Mouse (Mus musculus) thymus, adult 2 months (tissue): ENCODE data around the gene Rpl3.

ENCODE experiments used
- CTCF ChIP-seq: fragments of 200-500 bp; IDR thresholded peaks from 2 replicates; pipeline ENCODE4 v1.5.1; 2012; ENCODE audit warnings: mild to moderate bottlenecking, control low read depth, low read length, moderate library complexity, borderline replicate concordance; ENCODE audit not compliant: control insufficient read depth, poor library complexity, insufficient read depth; ENCODE audit errors: extremely low read depth
- POLR2A ChIP-seq: fragments of 200-500 bp; IDR thresholded peaks from 2 replicates; pipeline ENCODE4 v1.6.1; 2012; ENCODE audit warnings: mild to moderate bottlenecking, low read length, control low read depth, moderate library complexity; ENCODE audit not compliant: control insufficient read depth, poor library complexity, insufficient read depth; ENCODE audit errors: extremely low read depth

GRCm38 (mm10) chr15:80061071-80061550 lies 30.6 kb downstream of the Rpl3 start:
- no peak for TF ChIP-seq CTCF
- TF ChIP-seq POLR2A = no peak
